Mouse (Mus musculus) thymus, postnatal 36 days (tissue): ENCODE data around the gene Cylc2.

ENCODE experiments used
- DNase-seq, 2 experiments: peaks; one replicate each; pipeline ENCODE4 v3.0.0; 2022; ENCODE audit warnings: mixed read lengths in 2 of 2

Cylc2 gene

GRCm38 (mm10) chr4:51216378-51216777 is at the start of gene Cylc2:
Gene Cylc2, plus strand, starts transcription at chr4:51216678.
- DNase-seq: no peak
